Mouse (Mus musculus) ES-E14 (cell line): Measurements from ENCODE around the gene Plbd1.

ENCODE experiments used
- CHD2 ChIP-seq: IDR thresholded peaks from 2 replicates; pipeline ENCODE4 v1.6.1; 2014; ENCODE audit warnings: mild to moderate bottlenecking, low read depth, low read length, inconsistent platforms
- HCFC1 ChIP-seq: IDR thresholded peaks from 2 replicates; pipeline ENCODE4 v1.6.1; 2012; ENCODE audit warnings: low read length, inconsistent platforms, borderline replicate concordance; ENCODE audit not compliant: insufficient read depth
- MAFK ChIP-seq: IDR thresholded peaks from 2 replicates; pipeline ENCODE4 v1.6.1; 2014; ENCODE audit warnings: mild to moderate bottlenecking, low read depth, low read length, inconsistent platforms; ENCODE audit not compliant: insufficient read depth
- ZNF384 ChIP-seq: IDR thresholded peaks from 2 replicates; pipeline ENCODE4 v1.6.1; 2012; ENCODE audit warnings: low read depth, low read length, inconsistent platforms

GRCm38 (mm10) chr6:136685433-136685832, 23.7 kb upstream of the Plbd1 start:
- no peak for TF ChIP-seq MAFK
- TF ChIP-seq HCFC1, result no peak
- TF ChIP-seq ZNF384, result no peak
- no peak for TF ChIP-seq CHD2
